Mouse (Mus musculus) intestine, embryonic 15.5 days (tissue): ENCODE results near the gene Cybc1. TPM values are rescaled to one million over a fixed set of nuclear protein-coding genes. Genes with fewer than 3 reads are reported as not detected.

ENCODE experiments used
- ATAC-seq: fragments of 200-750 bp; cut with Nextera tagmentation; 2 replicates; pipeline ENCODE4 v1.8.0; 2017; ENCODE audit warnings: moderate TSS enrichment, moderate library complexity
- H3K27ac ChIP-seq: fragments of 300-500 bp; sonication (generic); 2 replicates; pipeline ENCODE4 v1.5.1; 2015; ENCODE audit warnings: mild to moderate bottlenecking, inconsistent platforms
- H3K27me3 ChIP-seq: fragments of 300-500 bp; sonication (generic); replicated peaks from 2 replicates; pipeline ENCODE4 v1.6.1; 2015; ENCODE audit warnings: inconsistent platforms
- H3K36me3 ChIP-seq: fragments of 300-500 bp; sonication (generic); 2 replicates; pipeline ENCODE4 v1.6.1; 2015; ENCODE audit warnings: inconsistent platforms
- H3K4me1 ChIP-seq: fragments of 300-500 bp; sonication (generic); replicated peaks from 2 replicates; pipeline ENCODE4 v1.6.1; 2015; ENCODE audit warnings: inconsistent platforms
- H3K4me2 ChIP-seq: fragments of 300-500 bp; sonication (generic); replicated peaks from 2 replicates; pipeline ENCODE4 v1.6.1; 2015; ENCODE audit warnings: mild to moderate bottlenecking, inconsistent platforms
- H3K4me3 ChIP-seq: fragments of 300-500 bp; sonication (generic); replicated peaks from 2 replicates; pipeline ENCODE4 v1.5.1; 2015; ENCODE audit warnings: inconsistent platforms
- H3K9ac ChIP-seq: fragments of 300-500 bp; sonication (generic); 2 replicates; pipeline ENCODE4 v1.6.1; 2015; ENCODE audit warnings: inconsistent platforms
- H3K9me3 ChIP-seq: fragments of 300-500 bp; sonication (generic); 2 replicates; pipeline ENCODE4 v1.6.1; 2016; ENCODE audit warnings: inconsistent platforms
- WGBS: fragments of 180-500 bp; shearing (Covaris S2); methylation state at CpG from one replicate; pipeline ENCODE4 v1.1.7; 2015; 5-methylcytosine and 5-hydroxymethylcytosine counted together
- polyA plus RNA-seq: library from polyadenylated mRNA; unstranded; fragments of >200 nt; fragmentation: Nextera tagmentation; extraction: Ambion mirVana; gene quantifications from 2 replicates; pipeline ENCODE4 v1.2.1, GENCODE M21; 2015

Cybc1 gene
- polyA plus RNA-seq, 1 experiment from 2014 or later = 31.2 TPM

GRCm38 (mm10) chr11:121201436-121202198, 27.5 kb downstream of the Cybc1 start:
- Histone ChIP-seq H3K4me3 (no peak overlapping the region), H3K9ac (no peak overlapping the region), H3K9me3 (no peaks in the 10 kb centered on the region), H3K27me3 (no peaks in the 10 kb centered on the region), H3K4me2 (no peak overlapping the region), H3K27ac (no peak overlapping the region), H3K4me1 (peaks cover 10% of the 10 kb centered on the region), H3K36me3 (no peaks in the 10 kb centered on the region)
- ATAC-seq = no peak
- WGBS = 42% methylated on average over 11 of the region's 11 CpGs

GRCm38 (mm10) chr11:121200781-121201180, 28.3 kb downstream of the Cybc1 start:
- no peaks in the 10 kb centered on the region for H3K27me3 ChIP-seq
- 93% methylated on average over 6 of the region's 6 CpGs for WGBS
- no peaks in the 10 kb centered on the region for H3K9me3 ChIP-seq
- H3K27ac ChIP-seq = no peak overlapping the region
- H3K36me3 ChIP-seq = no peaks in the 10 kb centered on the region
- no peak overlapping the region for H3K4me3 ChIP-seq
- ATAC-seq = no peak
- H3K4me1 ChIP-seq = peaks cover 10% of the 10 kb centered on the region
- no peak overlapping the region for H3K4me2 ChIP-seq
- no peak overlapping the region for H3K9ac ChIP-seq

- Histone ChIP-seq H3K4me1 (peaks cover 10% of the 10 kb centered on the region), H3K36me3 (no peaks in the 10 kb centered on the region), H3K9ac (no peak overlapping the region)
Measured at GRCm38 (mm10) chr11:121199851-121200250, 29.3 kb downstream of the Cybc1 start.

GRCm38 (mm10) chr11:121198622-121199021, 30.5 kb downstream of the Cybc1 start:
- H3K27ac ChIP-seq = no peak overlapping the region

More at GRCm38 (mm10) chr11:121199851-121200250, 29.3 kb downstream of the Cybc1 start:
- H3K4me3 ChIP-seq = no peak overlapping the region
- H3K27ac ChIP-seq = no peak overlapping the region
- WGBS = 82% methylated on average over 4 of the region's 4 CpGs
- no peak for ATAC-seq
- no peaks in the 10 kb centered on the region for H3K9me3 ChIP-seq
- no peak overlapping the region for H3K4me2 ChIP-seq
- no peaks in the 10 kb centered on the region for H3K27me3 ChIP-seq

GRCm38 (mm10) chr11:121193415-121193814, 35.7 kb downstream of the Cybc1 start:
- 77% methylated on average over 3 of the region's 3 CpGs for WGBS
- Histone ChIP-seq H3K9me3 (no peaks in the 10 kb centered on the region), H3K27ac (no peak overlapping the region), H3K4me2 (no peak overlapping the region), H3K27me3 (no peaks in the 10 kb centered on the region), H3K4me1 (no peaks in the 10 kb centered on the region), H3K4me3 (no peak overlapping the region), H3K9ac (no peak overlapping the region), H3K36me3 (no peaks in the 10 kb centered on the region)
- no peak for ATAC-seq

More at GRCm38 (mm10) chr11:121198622-121199021, 30.5 kb downstream of the Cybc1 start:
- Histone ChIP-seq H3K9me3 (no peaks in the 10 kb centered on the region), H3K9ac (no peak overlapping the region), H3K36me3 (no peaks in the 10 kb centered on the region), H3K27me3 (no peaks in the 10 kb centered on the region), H3K4me1 (peaks cover 7% of the 10 kb centered on the region), H3K4me3 (no peak overlapping the region), H3K4me2 (no peak overlapping the region)
- WGBS = 26% methylated on average over 2 of the region's 2 CpGs
- ATAC-seq = no peak

- Histone ChIP-seq H3K4me1 (no peaks in the 10 kb centered on the region), H3K4me2 (no peak overlapping the region), H3K9me3 (no peaks in the 10 kb centered on the region), H3K27me3 (no peaks in the 10 kb centered on the region), H3K9ac (no peak overlapping the region), H3K4me3 (no peak overlapping the region), H3K27ac (no peak overlapping the region), H3K36me3 (no peaks in the 10 kb centered on the region)
- no peak for ATAC-seq
- WGBS = 72% methylated on average over 2 of the region's 2 CpGs
Measured at GRCm38 (mm10) chr11:121192742-121193141, 36.4 kb downstream of the Cybc1 start.

GRCm38 (mm10) chr11:121189681-121190080, 39.4 kb downstream of the Cybc1 start:
- H3K27ac ChIP-seq = no peak overlapping the region
- no peak overlapping the region for H3K4me2 ChIP-seq
- H3K27me3 ChIP-seq = no peaks in the 10 kb centered on the region
- H3K9ac ChIP-seq = no peak overlapping the region
- H3K9me3 ChIP-seq = no peaks in the 10 kb centered on the region
- no peaks in the 10 kb centered on the region for H3K36me3 ChIP-seq
- H3K4me1 ChIP-seq = no peaks in the 10 kb centered on the region
- 89% methylated on average over 3 of the region's 3 CpGs for WGBS
- no peak for ATAC-seq
- no peak overlapping the region for H3K4me3 ChIP-seq

GRCm38 (mm10) chr11:121176285-121177270, 52.5 kb downstream of the Cybc1 start:
- no peak overlapping the region for H3K9ac ChIP-seq
- no peak overlapping the region for H3K4me3 ChIP-seq
- H3K4me2 ChIP-seq = no peak overlapping the region
- no peaks in the 10 kb centered on the region for H3K36me3 ChIP-seq
- no peaks in the 10 kb centered on the region for H3K9me3 ChIP-seq
- 0 out of 2 replicates have a peak, but pooled peaks cover 3% of the 10 kb centered on the region for H3K4me1 ChIP-seq
- H3K27me3 ChIP-seq = no peaks in the 10 kb centered on the region
- no peak overlapping the region for H3K27ac ChIP-seq
- peak; percentile 77 for ATAC-seq
- 47% methylated on average over 12 of the region's 12 CpGs for WGBS

GRCm38 (mm10) chr11:121174234-121174633, 54.9 kb downstream of the Cybc1 start:
- ATAC-seq = no peak
- no peaks in the 10 kb centered on the region for H3K9me3 ChIP-seq
- 0 out of 2 replicates have a peak, but pooled peaks cover 3% of the 10 kb centered on the region for H3K4me1 ChIP-seq
- H3K4me2 ChIP-seq = no peak overlapping the region
- H3K9ac ChIP-seq = no peak overlapping the region
- no peak overlapping the region for H3K27ac ChIP-seq
- H3K27me3 ChIP-seq = no peaks in the 10 kb centered on the region
- no peaks in the 10 kb centered on the region for H3K36me3 ChIP-seq
- H3K4me3 ChIP-seq = no peak overlapping the region
- WGBS = 55% methylated on average over 3 of the region's 3 CpGs

GRCm38 (mm10) chr11:121173203-121173602, 55.9 kb downstream of the Cybc1 start:
- 84% methylated on average over 5 of the region's 5 CpGs for WGBS
- H3K36me3 ChIP-seq = no peaks in the 10 kb centered on the region
- no peaks in the 10 kb centered on the region for H3K9me3 ChIP-seq
- H3K4me2 ChIP-seq = no peak overlapping the region
- no peak overlapping the region for H3K4me3 ChIP-seq
- H3K4me1 ChIP-seq = 0 out of 2 replicates have a peak, but pooled peaks cover 3% of the 10 kb centered on the region
- no peak for ATAC-seq
- no peak overlapping the region for H3K9ac ChIP-seq
- no peak overlapping the region for H3K27ac ChIP-seq
- no peaks in the 10 kb centered on the region for H3K27me3 ChIP-seq
